Mouse (Mus musculus) midbrain, embryonic 15.5 days (tissue): ENCODE results near the gene Dgki. TPM values are rescaled to one million over a fixed set of nuclear protein-coding genes. Genes with fewer than 3 reads are reported as not detected.
A peak's percentile ranks its signal among the peaks of the same experiment; 100 is the strongest.

Experiments used
- ATAC-seq: fragments of 200-750 bp; cut with Nextera tagmentation; replicated peaks from 2 replicates; pipeline ENCODE4 v1.8.0; 2017; ENCODE audit warnings: moderate TSS enrichment
- H3K27ac ChIP-seq: fragments of 300-500 bp; sonication (generic); 2 replicates; pipeline ENCODE4 v1.5.1; 2015; ENCODE audit warnings: mild to moderate bottlenecking, inconsistent platforms
- H3K27me3 ChIP-seq: fragments of 300-500 bp; sonication (generic); replicated peaks from 2 replicates; pipeline ENCODE4 v1.6.1; 2015; ENCODE audit warnings: inconsistent platforms
- H3K36me3 ChIP-seq: fragments of 300-500 bp; sonication (generic); replicated peaks from 2 replicates; pipeline ENCODE4 v1.6.1; 2015; ENCODE audit warnings: inconsistent platforms
- H3K4me1 ChIP-seq: fragments of 300-500 bp; sonication (generic); 2 replicates; pipeline ENCODE4 v1.6.1; 2015; ENCODE audit warnings: inconsistent platforms
- H3K4me2 ChIP-seq: fragments of 300-500 bp; sonication (generic); 2 replicates; pipeline ENCODE4 v1.6.1; 2015; ENCODE audit warnings: inconsistent platforms, mild to moderate bottlenecking, moderate library complexity
- H3K4me3 ChIP-seq: fragments of 300-500 bp; sonication (generic); 2 replicates; pipeline ENCODE4 v1.5.1; 2015; ENCODE audit warnings: mild to moderate bottlenecking, inconsistent platforms
- H3K9ac ChIP-seq: fragments of 300-500 bp; sonication (generic); 2 replicates; pipeline ENCODE4 v1.6.1; 2015; ENCODE audit warnings: mild to moderate bottlenecking, inconsistent platforms
- H3K9me3 ChIP-seq: fragments of 300-500 bp; sonication (generic); 2 replicates; pipeline ENCODE4 v1.6.1; 2016; ENCODE audit warnings: inconsistent platforms
- WGBS: fragments of 180-500 bp; shearing (Covaris S2); methylation state at CpG from one replicate; pipeline ENCODE4 v1.1.7; 2015; ENCODE audit warnings: mixed read lengths; 5-methylcytosine and 5-hydroxymethylcytosine counted together
- polyA plus RNA-seq: library from polyadenylated mRNA; unstranded; fragments of >200 nt; fragmentation: Nextera tagmentation; extraction: Ambion mirVana; gene quantifications from 2 replicates; pipeline ENCODE4 v1.2.1, GENCODE M21; 2015

The Dgki gene
- polyA plus RNA-seq = 6.9 and 8.9 TPM in 2 replicates

- Histone ChIP-seq H3K9ac (peak within 1 kb of the TSS; percentile 82), H3K27ac (peak within 1 kb of the TSS; percentile 88), H3K4me3 (peak within 1 kb of the TSS; percentile 77), H3K4me1 (peaks cover 42% of the 10 kb centered on the region), H3K36me3 (no peaks in the 10 kb centered on the region), H3K27me3 (peaks cover 3% of the 10 kb centered on the region; the same call in 1 of the 2 replicates), H3K9me3 (no peaks in the 10 kb centered on the region), H3K4me2 (peak within 1 kb of the TSS; percentile 94)
- WGBS = under 1% methylated on average over 65 of the region's 65 CpGs
- peak; percentile 96 for ATAC-seq
Observed at GRCm38 (mm10) chr6:37299562-37300390, at the start of gene Dgki. TSS of gene Dgki (minus strand) at chr6:37300184.

GRCm38 (mm10) chr6:37347606-37348005, 47.6 kb upstream of the Dgki start:
- H3K4me1 ChIP-seq = no peaks in the 10 kb centered on the region
- no peaks in the 10 kb centered on the region for H3K27me3 ChIP-seq
- H3K9ac ChIP-seq = no peak overlapping the region
- ATAC-seq = no peak
- H3K4me3 ChIP-seq = no peak overlapping the region
- WGBS = 78% methylated on average over 5 of the region's 5 CpGs
- H3K27ac ChIP-seq = no peak overlapping the region
- no peaks in the 10 kb centered on the region for H3K9me3 ChIP-seq
- no peaks in the 10 kb centered on the region for H3K36me3 ChIP-seq
- H3K4me2 ChIP-seq = no peak overlapping the region

- no peak for ATAC-seq
- Histone ChIP-seq H3K27me3 (no peaks in the 10 kb centered on the region), H3K36me3 (no peaks in the 10 kb centered on the region), H3K4me2 (no peak overlapping the region), H3K9me3 (no peaks in the 10 kb centered on the region), H3K4me1 (peaks cover 15% of the 10 kb centered on the region), H3K4me3 (no peak overlapping the region), H3K27ac (no peak overlapping the region), H3K9ac (no peak overlapping the region)
- 91% methylated on average over 5 of the region's 5 CpGs for WGBS
Observed at GRCm38 (mm10) chr6:37338055-37338454, 38.1 kb upstream of the Dgki start.

- H3K4me3 ChIP-seq = no peak overlapping the region
- ATAC-seq = peak; percentile 80
Observed at GRCm38 (mm10) chr6:37336831-37337260, 36.9 kb upstream of the Dgki start.

GRCm38 (mm10) chr6:37336381-37336780, 36.4 kb upstream of the Dgki start:
- Histone ChIP-seq H3K27ac (peak overlapping the region; percentile 10; the same call in 1 of the 2 replicates), H3K36me3 (no peaks in the 10 kb centered on the region), H3K4me1 (peaks cover 17% of the 10 kb centered on the region), H3K4me3 (no peak overlapping the region), H3K27me3 (no peaks in the 10 kb centered on the region), H3K4me2 (no peak overlapping the region), H3K9me3 (no peaks in the 10 kb centered on the region), H3K9ac (no peak overlapping the region)
- 50% methylated on average over 7 of the region's 7 CpGs for WGBS
- ATAC-seq = peak; percentile 53; the same call in 1 of the 2 replicates

More at GRCm38 (mm10) chr6:37336831-37337260, 36.9 kb upstream of the Dgki start:
- Histone ChIP-seq H3K27me3 (no peaks in the 10 kb centered on the region), H3K36me3 (no peaks in the 10 kb centered on the region), H3K27ac (peak overlapping the region; percentile 10; the same call in 1 of the 2 replicates), H3K9ac (no peak overlapping the region; the same call in 1 of the 2 replicates), H3K4me2 (no peak overlapping the region), H3K4me1 (peaks cover 15% of the 10 kb centered on the region), H3K9me3 (no peaks in the 10 kb centered on the region)
- 8% methylated on average over 5 of the region's 5 CpGs for WGBS

GRCm38 (mm10) chr6:37332846-37333245, 32.9 kb upstream of the Dgki start:
- Histone ChIP-seq H3K9ac (no peak overlapping the region), H3K27ac (no peak overlapping the region), H3K4me1 (peaks cover 37% of the 10 kb centered on the region), H3K36me3 (no peaks in the 10 kb centered on the region), H3K27me3 (no peaks in the 10 kb centered on the region), H3K9me3 (no peaks in the 10 kb centered on the region), H3K4me3 (no peak overlapping the region), H3K4me2 (no peak overlapping the region)
- ATAC-seq = no peak
- 76% methylated on average over 10 of the region's 10 CpGs for WGBS

GRCm38 (mm10) chr6:37329901-37330864, 30.2 kb upstream of the Dgki start:
- WGBS = 45% methylated on average over 5 of the region's 5 CpGs
- H3K27me3 ChIP-seq = no peaks in the 10 kb centered on the region
- H3K9ac ChIP-seq = no peak overlapping the region
- ATAC-seq = peak; percentile 72
- H3K36me3 ChIP-seq = no peaks in the 10 kb centered on the region
- no peaks in the 10 kb centered on the region for H3K9me3 ChIP-seq
- no peak overlapping the region for H3K27ac ChIP-seq
- H3K4me2 ChIP-seq = no peak overlapping the region
- no peak overlapping the region for H3K4me3 ChIP-seq
- peaks cover 33% of the 10 kb centered on the region for H3K4me1 ChIP-seq

- 81% methylated on average over 3 of the region's 3 CpGs for WGBS
- Histone ChIP-seq H3K27me3 (no peaks in the 10 kb centered on the region), H3K4me1 (peaks cover 33% of the 10 kb centered on the region), H3K36me3 (no peaks in the 10 kb centered on the region), H3K27ac (no peak overlapping the region), H3K9me3 (no peaks in the 10 kb centered on the region), H3K4me3 (no peak overlapping the region), H3K4me2 (no peak overlapping the region), H3K9ac (no peak overlapping the region)
- ATAC-seq = no peak
Observed at GRCm38 (mm10) chr6:37329376-37329775, 29.4 kb upstream of the Dgki start.

- WGBS = 33% methylated on average over 7 of the region's 7 CpGs
- no peaks in the 10 kb centered on the region for H3K36me3 ChIP-seq
- ATAC-seq = no peak
- H3K27me3 ChIP-seq = no peaks in the 10 kb centered on the region
- no peaks in the 10 kb centered on the region for H3K9me3 ChIP-seq
- H3K4me1 ChIP-seq = peaks cover 33% of the 10 kb centered on the region
- H3K27ac ChIP-seq = no peak overlapping the region
- no peak overlapping the region for H3K4me2 ChIP-seq
- no peak overlapping the region for H3K4me3 ChIP-seq
- H3K9ac ChIP-seq = no peak overlapping the region
Observed at GRCm38 (mm10) chr6:37328671-37329070, 28.7 kb upstream of the Dgki start.

GRCm38 (mm10) chr6:37327519-37327918, 27.5 kb upstream of the Dgki start:
- no peak overlapping the region for H3K9ac ChIP-seq
- 0 out of 2 replicates have a peak overlapping the region, but pooled peaks have one; percentile 16 for H3K27ac ChIP-seq
- H3K4me1 ChIP-seq = peaks cover 33% of the 10 kb centered on the region
- H3K27me3 ChIP-seq = no peaks in the 10 kb centered on the region
- no peaks in the 10 kb centered on the region for H3K36me3 ChIP-seq
- no peak overlapping the region for H3K4me3 ChIP-seq
- no peak for ATAC-seq
- H3K9me3 ChIP-seq = no peaks in the 10 kb centered on the region
- WGBS = 39% methylated on average over 6 of the region's 6 CpGs
- no peak overlapping the region for H3K4me2 ChIP-seq

- H3K27ac ChIP-seq = 0 out of 2 replicates have a peak overlapping the region, but pooled peaks have one; percentile 31
- no peaks in the 10 kb centered on the region for H3K27me3 ChIP-seq
- no peaks in the 10 kb centered on the region for H3K9me3 ChIP-seq
- peaks cover 33% of the 10 kb centered on the region for H3K4me1 ChIP-seq
- H3K9ac ChIP-seq = 0 out of 2 replicates have a peak overlapping the region, but pooled peaks have one; percentile 6
- WGBS = 34% methylated on average over 8 of the region's 8 CpGs
- no peak overlapping the region for H3K4me3 ChIP-seq
- no peaks in the 10 kb centered on the region for H3K36me3 ChIP-seq
- no peak for ATAC-seq
- no peak overlapping the region for H3K4me2 ChIP-seq
Observed at GRCm38 (mm10) chr6:37326603-37326955, 26.6 kb upstream of the Dgki start.
